Mouse (Mus musculus): ENCODE measurements at regions not wholly inside any gene's neighbourhood (a gene's known extent, or its start where the extent isn't known, plus 50 kb on each side); places are given as distances from the start of the nearest gene placed in this dataset.

DNA sequence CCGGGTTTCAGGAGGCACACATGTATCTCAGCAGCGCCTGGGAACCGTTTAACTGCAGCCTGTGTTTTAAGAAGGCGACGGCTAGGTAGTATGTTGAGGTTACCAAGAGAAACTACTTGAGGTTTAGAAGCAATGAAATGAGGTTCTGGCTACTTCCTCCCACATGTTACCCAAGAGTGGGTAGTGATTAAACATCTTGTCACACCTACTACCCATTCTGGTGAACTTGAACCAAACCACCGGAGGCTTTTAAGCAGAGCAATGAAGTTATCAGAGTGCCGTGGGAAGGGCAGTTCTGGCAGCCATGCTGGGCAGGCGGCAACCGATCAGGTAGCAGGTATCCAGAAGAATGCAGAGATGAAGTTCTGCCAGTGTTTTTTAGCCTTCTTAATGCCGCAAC, 84.5 kb upstream of the S1pr1 start:
- TF ChIP-seq POLR2A (IDR thresholded peaks at IDR 0.05; ENCODE audit: extremely low read depth, insufficient read depth, low read length): no peak
- no peak for TF ChIP-seq CTCF (IDR thresholded peaks at IDR 0.05; ENCODE audit: extremely low read depth, insufficient read depth, low read length)
